Mouse (Mus musculus): ENCODE measurements at regions not wholly inside any gene's neighbourhood (a gene's known extent, or its start where the extent isn't known, plus 50 kb on each side); places are given as distances from the start of the nearest gene placed in this dataset.
A peak's percentile ranks its signal among the peaks of the same experiment; 100 is the strongest.

- no peak overlapping the region for H3K4me3 ChIP-seq (ENCODE audit: low read depth, low read length)
- TF ChIP-seq CTCF (IDR thresholded peaks at IDR 0.05; ENCODE audit: low read depth) (no peak), EP300 (IDR thresholded peaks at IDR 0.05; ENCODE audit: low read depth) (no peak)
- no peaks in the 10 kb centered on the region for H3K36me3 ChIP-seq (replicated peaks; ENCODE audit: control insufficient read depth, insufficient read depth, low read length)
- H3K27ac ChIP-seq (ENCODE audit: low read depth) = no peak overlapping the region
- H3K4me2 ChIP-seq (ENCODE audit: low read depth, low read length) = no peak overlapping the region
- H3K27me3 ChIP-seq (ENCODE audit: control insufficient read depth, insufficient read depth, low read length) = no peaks in the 10 kb centered on the region
- WGBS = 73% methylated on average over 4 of the region's 4 CpGs
- ATAC-seq (ENCODE audit: insufficient read depth, low read depth) (no peak), DNase-seq (ENCODE audit: low spot score) (no peak)
- H3K9me3 ChIP-seq (replicated peaks; ENCODE audit: control insufficient read depth, low read length) = no peaks in the 10 kb centered on the region
- no peak overlapping the region for H3K9ac ChIP-seq (replicated peaks; ENCODE audit: low read depth, low read length)
- peaks cover 16% of the 10 kb centered on the region for H3K4me1 ChIP-seq (ENCODE audit: control insufficient read depth, insufficient read depth)
Observed at GRCm38 (mm10) chr10:26560456-26560855, 184.7 kb upstream of the L3mbtl3 start.

DNA sequence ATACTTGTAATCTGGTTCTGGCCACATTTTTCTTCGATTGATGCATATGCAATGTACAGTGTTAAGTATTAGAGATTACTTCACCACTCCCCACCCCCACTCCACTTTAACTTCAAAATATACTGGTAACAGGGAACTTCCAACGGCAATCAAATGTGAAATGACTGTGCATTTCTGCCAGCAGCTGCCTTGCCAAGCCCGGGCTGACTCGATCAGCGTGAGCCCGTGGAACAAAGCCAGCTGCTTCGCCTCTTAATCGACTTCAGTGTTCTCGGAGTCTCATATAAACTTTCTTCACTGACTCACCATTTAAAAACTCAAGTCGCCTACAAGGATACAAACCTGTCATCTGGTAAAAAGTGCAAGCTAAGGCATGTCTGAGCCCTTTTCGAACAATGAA, 188.7 kb upstream of the L3mbtl3 start:
- Histone ChIP-seq H3K4me1 (ENCODE audit: control insufficient read depth, insufficient read depth) (peaks cover 16% of the 10 kb centered on the region), H3K27ac (ENCODE audit: low read depth) (no peak overlapping the region), H3K36me3 (replicated peaks; ENCODE audit: control insufficient read depth, insufficient read depth, low read length) (no peaks in the 10 kb centered on the region), H3K4me3 (ENCODE audit: low read depth, low read length) (no peak overlapping the region; the same call in 1 of the 2 replicates), H3K9me3 (replicated peaks; ENCODE audit: control insufficient read depth, low read length) (no peaks in the 10 kb centered on the region), H3K9ac (replicated peaks; ENCODE audit: low read depth, low read length) (no peak overlapping the region), H3K4me2 (ENCODE audit: low read depth, low read length) (peak overlapping the region; percentile 50), H3K27me3 (ENCODE audit: control insufficient read depth, insufficient read depth, low read length) (no peaks in the 10 kb centered on the region)
- TF ChIP-seq CTCF (IDR thresholded peaks at IDR 0.05; ENCODE audit: low read depth) = no peak
- TF ChIP-seq EP300 (IDR thresholded peaks at IDR 0.05; ENCODE audit: low read depth) = no peak
- WGBS = 40% methylated on average over 11 of the region's 11 CpGs
- peak; percentile 29 for DNase-seq (ENCODE audit: low spot score)
- no peak for ATAC-seq (ENCODE audit: insufficient read depth, low read depth)

DNA sequence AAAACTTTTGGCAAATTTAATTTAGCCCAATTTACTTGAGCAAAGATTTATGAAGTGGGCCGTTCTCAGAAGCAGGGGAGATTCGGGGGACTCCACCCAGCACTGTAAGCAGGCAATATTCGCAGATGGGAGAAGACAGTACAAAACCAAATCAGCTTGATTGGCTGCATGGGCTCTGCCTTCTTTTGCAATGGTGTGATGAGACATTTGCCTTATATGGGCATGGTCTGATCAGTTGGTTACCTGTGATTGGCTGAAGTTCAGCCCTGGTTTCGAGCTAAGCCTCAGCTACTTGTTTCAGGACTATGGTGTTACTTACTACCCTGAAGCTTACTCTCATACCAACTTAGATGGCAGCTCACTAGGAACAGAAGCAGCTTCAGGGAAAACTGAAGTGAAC, 185.6 kb upstream of the Arhgap18 start:
- no peaks in the 10 kb centered on the region for H3K9me3 ChIP-seq (replicated peaks; ENCODE audit: control insufficient read depth, low read length)
- no peak for DNase-seq (ENCODE audit: low spot score)
- no peak overlapping the region for H3K4me2 ChIP-seq (ENCODE audit: low read depth, low read length)
- peaks cover 14% of the 10 kb centered on the region for H3K4me1 ChIP-seq (ENCODE audit: control insufficient read depth, insufficient read depth)
- H3K4me3 ChIP-seq (ENCODE audit: low read depth, low read length) = no peak overlapping the region
- TF ChIP-seq EP300 (IDR thresholded peaks at IDR 0.05; ENCODE audit: low read depth) = no peak
- TF ChIP-seq CTCF (IDR thresholded peaks at IDR 0.05; ENCODE audit: low read depth) = no peak
- WGBS = 84% methylated on average over 4 of the region's 4 CpGs
- no peaks in the 10 kb centered on the region for H3K27me3 ChIP-seq (ENCODE audit: control insufficient read depth, insufficient read depth, low read length)
- H3K27ac ChIP-seq (ENCODE audit: low read depth) = no peak overlapping the region
- H3K9ac ChIP-seq (replicated peaks; ENCODE audit: low read depth, low read length) = no peak overlapping the region
- no peaks in the 10 kb centered on the region for H3K36me3 ChIP-seq (replicated peaks; ENCODE audit: control insufficient read depth, insufficient read depth, low read length)
- ATAC-seq (ENCODE audit: insufficient read depth, low read depth) = no peak

DNA sequence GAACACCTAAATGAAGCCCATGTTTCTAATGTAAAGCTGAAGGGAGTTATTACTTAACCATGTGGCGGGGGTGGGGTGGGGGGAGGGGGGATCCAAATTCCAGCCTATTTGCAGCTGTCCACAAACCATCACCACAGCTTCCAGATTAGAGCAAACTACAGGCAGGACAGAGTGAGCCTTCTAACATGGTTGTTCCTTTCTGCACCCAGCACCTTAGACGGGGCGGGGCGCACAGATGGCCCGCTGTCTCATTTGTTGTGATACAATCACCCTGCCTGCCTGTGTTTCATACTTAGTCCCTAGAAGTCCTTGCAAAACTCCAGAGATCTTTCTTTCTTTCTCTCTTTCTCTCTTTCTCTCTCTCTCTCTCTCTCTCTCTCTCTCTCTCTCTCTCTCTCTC, 182.8 kb upstream of the Arhgap18 start:
- TF ChIP-seq EP300 (IDR thresholded peaks at IDR 0.05; ENCODE audit: low read depth) (no peak), CTCF (IDR thresholded peaks at IDR 0.05; ENCODE audit: low read depth) (no peak)
- no peak for DNase-seq (ENCODE audit: low spot score)
- WGBS = 83% methylated on average over 5 of the region's 5 CpGs
- no peak overlapping the region for H3K27ac ChIP-seq (ENCODE audit: low read depth)
- no peaks in the 10 kb centered on the region for H3K36me3 ChIP-seq (replicated peaks; ENCODE audit: control insufficient read depth, insufficient read depth, low read length)
- no peaks in the 10 kb centered on the region for H3K9me3 ChIP-seq (replicated peaks; ENCODE audit: control insufficient read depth, low read length)
- no peaks in the 10 kb centered on the region for H3K4me1 ChIP-seq (ENCODE audit: control insufficient read depth, insufficient read depth)
- H3K4me3 ChIP-seq (ENCODE audit: low read depth, low read length) = no peak overlapping the region
- no peak overlapping the region for H3K4me2 ChIP-seq (ENCODE audit: low read depth, low read length)
- no peak for ATAC-seq (ENCODE audit: insufficient read depth, low read depth)
- H3K9ac ChIP-seq (replicated peaks; ENCODE audit: low read depth, low read length) = no peak overlapping the region
- no peaks in the 10 kb centered on the region for H3K27me3 ChIP-seq (ENCODE audit: control insufficient read depth, insufficient read depth, low read length)

GRCm38 (mm10) chr10:26571377-26571776, 181.8 kb upstream of the Arhgap18 start:
- ATAC-seq (ENCODE audit: insufficient read depth, low read depth) (no peak), DNase-seq (ENCODE audit: low spot score) (no peak)
- Histone ChIP-seq H3K4me1 (ENCODE audit: control insufficient read depth, insufficient read depth) (no peaks in the 10 kb centered on the region), H3K4me2 (ENCODE audit: low read depth, low read length) (no peak overlapping the region), H3K4me3 (ENCODE audit: low read depth, low read length) (no peak overlapping the region), H3K27ac (ENCODE audit: low read depth) (no peak overlapping the region), H3K9ac (replicated peaks; ENCODE audit: low read depth, low read length) (no peak overlapping the region), H3K36me3 (replicated peaks; ENCODE audit: control insufficient read depth, insufficient read depth, low read length) (no peaks in the 10 kb centered on the region), H3K9me3 (replicated peaks; ENCODE audit: control insufficient read depth, low read length) (no peaks in the 10 kb centered on the region), H3K27me3 (ENCODE audit: control insufficient read depth, insufficient read depth, low read length) (no peaks in the 10 kb centered on the region)
- TF ChIP-seq CTCF (IDR thresholded peaks at IDR 0.05; ENCODE audit: low read depth) = no peak
- no peak for TF ChIP-seq EP300 (IDR thresholded peaks at IDR 0.05; ENCODE audit: low read depth)
- WGBS = 58% methylated on average over 1 of the region's 1 CpGs

GRCm38 (mm10) chr10:26576153-26576552, 177.1 kb upstream of the Arhgap18 start:
- no peaks in the 10 kb centered on the region for H3K4me1 ChIP-seq (ENCODE audit: control insufficient read depth, insufficient read depth)
- no peak for DNase-seq (ENCODE audit: low spot score)
- H3K36me3 ChIP-seq (replicated peaks; ENCODE audit: control insufficient read depth, insufficient read depth, low read length) = no peaks in the 10 kb centered on the region
- no peaks in the 10 kb centered on the region for H3K9me3 ChIP-seq (replicated peaks; ENCODE audit: control insufficient read depth, low read length)
- no peak overlapping the region for H3K27ac ChIP-seq (ENCODE audit: low read depth)
- no peak overlapping the region for H3K4me2 ChIP-seq (ENCODE audit: low read depth, low read length)
- no peaks in the 10 kb centered on the region for H3K27me3 ChIP-seq (ENCODE audit: control insufficient read depth, insufficient read depth, low read length)
- H3K4me3 ChIP-seq (ENCODE audit: low read depth, low read length) = no peak overlapping the region
- no peak for ATAC-seq (ENCODE audit: insufficient read depth, low read depth)
- no peak for TF ChIP-seq EP300 (IDR thresholded peaks at IDR 0.05; ENCODE audit: low read depth)
- TF ChIP-seq CTCF (IDR thresholded peaks at IDR 0.05; ENCODE audit: low read depth) = no peak
- WGBS = 75% methylated on average over 3 of the region's 3 CpGs
- no peak overlapping the region for H3K9ac ChIP-seq (replicated peaks; ENCODE audit: low read depth, low read length)
